Comparison of ENCODE assay signal across 9 mouse cellular contexts in the genomic region with DNA sequence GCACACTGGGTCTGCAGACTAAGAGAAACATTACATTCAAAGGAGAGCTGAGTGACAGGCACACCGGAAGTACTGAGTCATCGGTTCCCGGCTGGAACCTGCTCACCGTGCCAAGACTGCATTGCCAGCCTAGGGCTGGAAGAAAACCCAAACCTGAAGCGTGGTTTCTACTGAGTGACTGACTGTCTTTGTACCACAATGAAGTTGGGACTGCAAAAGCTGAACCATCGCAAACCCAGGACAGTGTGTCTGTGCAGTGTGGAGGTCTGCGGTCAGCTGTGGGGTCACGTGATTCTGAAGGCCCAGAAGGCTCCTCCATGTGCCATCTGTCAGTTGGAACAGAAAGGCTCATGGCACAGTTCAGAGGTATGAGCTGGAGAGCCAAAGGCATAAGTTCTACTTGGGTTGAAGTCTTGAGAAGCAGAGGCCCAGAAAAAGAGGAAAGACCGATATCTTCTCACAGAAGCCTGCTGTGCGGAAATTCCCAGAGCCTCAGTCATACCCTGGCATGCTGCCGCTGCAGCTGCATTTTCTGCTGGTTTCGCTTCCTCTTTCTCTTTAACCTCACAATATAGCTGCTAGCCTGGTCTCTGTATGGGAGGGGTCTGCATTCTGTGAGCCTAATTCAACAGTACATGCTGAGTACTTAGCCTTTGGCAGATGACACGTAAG. TPM values are rescaled to one million over a fixed set of nuclear protein-coding genes. Genes with fewer than 3 reads are reported as not detected.
A peak's percentile ranks its signal among the peaks of the same experiment; 100 is the strongest.
DNase-seq lines count a peak whose midpoint lies in the region; ATAC-seq and TF ChIP-seq lines count a peak whose summit lies in the region.
"Had no signal": no experiment of that assay in that cellular context is flagged by ENCODE, and none has a peak within 500 bp of the region (broad histone marks: within the 10 kb centered on the region; RNA-seq: fewer than 3 reads in every experiment).

No protein-coding gene starts in this region.

- H3K36me3 ChIP-seq in heart, embryonic 14.5 days (ENCODE audit: control insufficient read depth, insufficient read depth, low read length), result no peaks in the 10 kb centered on the region
- H3K36me3 ChIP-seq: embryonic facial prominence, embryonic 13.5 days; neural tube, embryonic 13.5 days had no signal

- TF ChIP-seq POLR2A in cerebellum, adult 2 months (IDR thresholded peaks at IDR 0.05; ENCODE audit: borderline replicate concordance, insufficient read depth, low read length), result no peak

- ATAC-seq in heart, embryonic 14.5 days (ENCODE audit: insufficient number of reproducible peaks, insufficient read depth, low FRiP score, low read depth), result no peak

- no peaks in the 10 kb centered on the region for H3K27me3 ChIP-seq in cerebellum, adult 2 months (ENCODE audit: control insufficient read depth, insufficient read depth, low read length)
- no peaks in the 10 kb centered on the region for H3K27me3 ChIP-seq in heart, embryonic 14.5 days (ENCODE audit: control insufficient read depth, insufficient read depth, low read length)
- H3K27me3 ChIP-seq: embryonic facial prominence, embryonic 13.5 days; neural tube, embryonic 13.5 days had no signal

- peak; percentile 76 for DNase-seq in 3134 (ENCODE audit: extremely low read depth, insufficient read length, low spot score)
- peak; percentile 55 for DNase-seq in CD4-positive, CD25-positive, alpha-beta regulatory T cell, adult 2 months (ENCODE audit: low read depth, low spot score)
- DNase-seq in cerebellum, adult 2 months, result peak; percentile 76 to 81
- peak; percentile 38 to 52 for DNase-seq in left cerebral cortex, postnatal 36 days (ENCODE audit: low spot score in 2 of 2)
- DNase-seq in natural killer cell, adult 2 months (ENCODE audit: low spot score in 2 of 2), result peak; percentile 56 to 81
- DNase-seq in thymus, postnatal 4 days, result peak; percentile 65

- TF ChIP-seq CTCF in cerebellum, adult 2 months (IDR thresholded peaks at IDR 0.05; ENCODE audit: borderline replicate concordance, insufficient read depth, low read depth, low read length), result no peak

- H3K9ac ChIP-seq in heart, embryonic 14.5 days (ENCODE audit: low read length), result no peak overlapping the region
- H3K9ac ChIP-seq: embryonic facial prominence, embryonic 13.5 days; neural tube, embryonic 13.5 days had no signal

- 0 out of 2 replicates have a peak overlapping the region, but pooled peaks have one; percentile 12 for H3K4me2 ChIP-seq in heart, embryonic 14.5 days (ENCODE audit: low read length)
- H3K4me2 ChIP-seq: embryonic facial prominence, embryonic 13.5 days; neural tube, embryonic 13.5 days had no signal

- intact Hi-C loops in left cerebral cortex, postnatal 36 days (cut with DNase I), result no loop called here

- H3K4me1 ChIP-seq in cerebellum, adult 2 months (ENCODE audit: control insufficient read depth, insufficient read depth, low read length), result peaks cover 6% of the 10 kb centered on the region
- H3K4me1 ChIP-seq in heart, embryonic 14.5 days (ENCODE audit: control insufficient read depth in 2 of 2, insufficient read depth in 2 of 2, low read length in 2 of 2), result peaks cover 7 to 10% of the 10 kb centered on the region in 2 experiments; a peak in 3 of 4 replicates
- H3K4me1 ChIP-seq: neural tube, embryonic 13.5 days had no signal

- H3K4me3 ChIP-seq in cerebellum, adult 2 months (replicated peaks; ENCODE audit: insufficient read depth, low read depth, low read length), result no peak overlapping the region
- H3K4me3 ChIP-seq in heart, embryonic 14.5 days (ENCODE audit: control insufficient read depth in 1 of 2, insufficient read depth in 1 of 2, low read depth in 1 of 2, low read length in 2 of 2), result no peak overlapping the region
- H3K4me3 ChIP-seq: embryonic facial prominence, embryonic 13.5 days; neural tube, embryonic 13.5 days had no signal

- no peaks in the 10 kb centered on the region for H3K9me3 ChIP-seq in heart, embryonic 14.5 days (ENCODE audit: control insufficient read depth, low read length)
- H3K9me3 ChIP-seq: embryonic facial prominence, embryonic 13.5 days; neural tube, embryonic 13.5 days had no signal

- H3K27ac ChIP-seq in cerebellum, adult 2 months (ENCODE audit: insufficient read depth, low read length), result 0 out of 2 replicates have a peak overlapping the region, but pooled peaks have one; percentile 0
- H3K27ac ChIP-seq in heart, embryonic 14.5 days (replicated peaks in 1 of 2; ENCODE audit: control insufficient read depth in 1 of 2, insufficient read depth in 1 of 2, low read depth in 2 of 2, low read length in 2 of 2), result peak overlapping the region; percentile 73 to 77
- H3K27ac ChIP-seq: embryonic facial prominence, embryonic 13.5 days; neural tube, embryonic 13.5 days had no signal

- whole genome bisulfite sequencing in cerebellum, adult 2 months, result 28% methylated on average over 13 of the region's 13 CpGs
- 65% methylated on average over 13 of the region's 13 CpGs for WGBS in heart, embryonic 14.5 days

RNA-seq across cellular contexts. Expression of a gene that starts 45.1 kb away (rescaled TPM):
- polyA plus RNA-seq in cerebellum, adult 2 months (2012; rRNA removed), result 16.3 and 16.8 TPM in 2 replicates
- polyA plus RNA-seq in heart, embryonic 14.5 days (2014; fragmentation: Nextera tagmentation; extraction: Ambion mirVana), result 4.9 and 5.8 TPM in 2 replicates
- 10 to 100 TPM; 28.6 to 32.2 TPM for total RNA-seq in left cerebral cortex, postnatal 36 days (2021)
